9 mouse cellular contexts compared by ENCODE assay signal in the genomic region with DNA sequence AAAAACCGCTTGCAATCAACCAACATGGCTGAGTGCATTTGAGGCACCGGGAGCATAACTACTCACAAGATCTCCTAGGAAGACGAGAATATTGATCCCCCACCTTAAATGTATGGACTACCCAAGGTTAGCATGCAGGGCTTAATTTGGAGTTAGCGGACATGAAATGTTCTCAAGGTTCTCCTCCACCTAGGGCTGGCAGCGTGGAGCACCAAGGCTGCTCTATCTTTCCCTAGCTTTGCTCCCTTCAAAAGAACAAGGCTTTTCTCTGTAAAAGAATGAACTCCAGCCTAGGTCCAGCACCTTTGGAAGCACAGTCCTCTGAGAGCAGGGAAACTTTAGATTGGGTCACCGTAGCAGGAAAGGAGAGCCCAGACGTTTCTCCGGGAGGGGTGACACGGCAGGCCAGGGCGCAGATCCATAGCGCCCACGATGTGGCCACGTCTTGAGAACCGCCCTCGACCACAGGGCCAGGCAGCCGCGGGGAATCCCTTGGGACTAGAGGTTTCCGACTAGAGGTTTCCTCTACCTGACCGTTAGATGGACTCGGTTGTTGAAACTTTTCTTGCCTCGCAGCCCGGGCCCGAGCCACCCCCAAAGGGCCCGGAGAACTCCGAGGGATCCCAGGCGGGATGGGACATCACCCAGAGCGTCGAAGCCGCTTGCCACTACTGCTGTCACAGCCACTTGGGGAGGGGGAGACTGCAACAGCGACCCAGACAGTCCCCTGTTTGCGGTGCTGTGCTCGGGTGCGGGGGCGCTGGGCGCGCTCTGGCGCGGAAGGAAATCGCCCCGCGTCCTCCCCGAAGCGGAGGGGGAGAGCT. TPM values are rescaled to one million over a fixed set of nuclear protein-coding genes. Genes with fewer than 3 reads are reported as not detected.
A peak's percentile ranks its signal among the peaks of the same experiment; 100 is the strongest.
DNase-seq lines count a peak whose midpoint lies in the region; ATAC-seq and TF ChIP-seq lines count a peak whose summit lies in the region.
"Had no signal": no experiment of that assay in that cellular context is flagged by ENCODE, and none has a peak within 500 bp of the region (broad histone marks: within the 10 kb centered on the region; RNA-seq: fewer than 3 reads in every experiment).

No protein-coding gene starts in this region.

- peak; percentile 72 for TF ChIP-seq POLR2A in embryonic fibroblast, embryonic 13.5 days (IDR thresholded peaks at IDR 0.05; ENCODE audit: low read depth, low read length)

- WGBS in intestine, embryonic 14.5 days: 2% methylated on average over 43 of the region's 43 CpGs
- WGBS in neural tube, embryonic 14.5 days: under 1% methylated on average over 43 of the region's 43 CpGs

- peak overlapping the region; percentile 81 for H3K27ac ChIP-seq in embryonic fibroblast, embryonic 13.5 days (ENCODE audit: insufficient read depth, low read length)
- no peak overlapping the region for H3K27ac ChIP-seq in intestine, embryonic 14.5 days (ENCODE audit: low read depth)
- no peak overlapping the region for H3K27ac ChIP-seq in neural tube, embryonic 14.5 days (ENCODE audit: low read depth, low read length)

- H3K36me3 ChIP-seq in intestine, embryonic 14.5 days (ENCODE audit: control insufficient read depth, insufficient read depth, low read length): no peaks in the 10 kb centered on the region
- H3K36me3 ChIP-seq in neural tube, embryonic 14.5 days (ENCODE audit: control insufficient read depth, insufficient read depth, low read length): no peaks in the 10 kb centered on the region

- H3K4me2 ChIP-seq in intestine, embryonic 14.5 days (ENCODE audit: low read length): peak overlapping the region; percentile 65
- H3K4me2 ChIP-seq in neural tube, embryonic 14.5 days (ENCODE audit: low read depth, low read length): peak overlapping the region; percentile 69; the same call in 1 of the 2 replicates

- H3K4me3 ChIP-seq in embryonic fibroblast, embryonic 13.5 days (ENCODE audit: insufficient read depth, low read length): peak overlapping the region; percentile 71
- peak overlapping the region; percentile 60 for H3K4me3 ChIP-seq in intestine, embryonic 14.5 days (ENCODE audit: low read depth, low read length)
- peak overlapping the region; percentile 36; the same call in 1 of the 2 replicates for H3K4me3 ChIP-seq in neural tube, embryonic 14.5 days (ENCODE audit: low read depth, low read length)

- H3K27me3 ChIP-seq in intestine, embryonic 14.5 days (replicated peaks; ENCODE audit: control insufficient read depth, insufficient read depth, low read length): peaks cover 85% of the 10 kb centered on the region
- H3K27me3 ChIP-seq in neural tube, embryonic 14.5 days (ENCODE audit: control insufficient read depth, insufficient read depth, low read length): peaks cover 49% of the 10 kb centered on the region

- peak; percentile 87 for DNase-seq in heart, adult 11 months
- no peak for DNase-seq in heart, adult 8-10 months (ENCODE audit: low spot score)
- DNase-seq in ES-CJ7 (ENCODE audit: low read depth, low spot score): peak; percentile 27
- peak; percentile 76 for DNase-seq in intestine, embryonic 14.5 days (ENCODE audit: low spot score)
- DNase-seq in layer of hippocampus, postnatal 25 days (ENCODE audit: extremely low spot score in 1 of 2, low spot score in 1 of 2): no peak
- no peak for DNase-seq in T-cell, adult 2 months (ENCODE audit: low spot score)

- no peak for TF ChIP-seq CTCF in embryonic fibroblast, embryonic 13.5 days (IDR thresholded peaks at IDR 0.05; ENCODE audit: borderline replicate concordance, insufficient read depth, low read length)

- peak overlapping the region; percentile 67 for H3K9ac ChIP-seq in intestine, embryonic 14.5 days (ENCODE audit: low read length)
- no peak overlapping the region for H3K9ac ChIP-seq in neural tube, embryonic 14.5 days (replicated peaks; ENCODE audit: low read depth, low read length)

- ATAC-seq in intestine, embryonic 14.5 days (replicated peaks; ENCODE audit: low FRiP score, low TSS enrichment, low read depth): peak; percentile 40
- ATAC-seq in neural tube, embryonic 14.5 days (ENCODE audit: low read depth): peak; percentile 41; the same call in 1 of the 2 replicates

- H3K9me3 ChIP-seq in intestine, embryonic 14.5 days (ENCODE audit: control insufficient read depth, low read length): no peaks in the 10 kb centered on the region
- no peaks in the 10 kb centered on the region for H3K9me3 ChIP-seq in neural tube, embryonic 14.5 days (ENCODE audit: control insufficient read depth, low read length)

- H3K4me1 ChIP-seq in embryonic fibroblast, embryonic 13.5 days (ENCODE audit: control insufficient read depth, insufficient read depth, low read length): no peaks in the 10 kb centered on the region
- H3K4me1 ChIP-seq in intestine, embryonic 14.5 days (replicated peaks; ENCODE audit: control insufficient read depth, insufficient read depth, low read length): peaks cover 4% of the 10 kb centered on the region; the same call in 1 of the 2 replicates
- H3K4me1 ChIP-seq in neural tube, embryonic 14.5 days (ENCODE audit: control insufficient read depth, insufficient read depth, low read length): peaks cover 7% of the 10 kb centered on the region; the same call in 1 of the 2 replicates

RNA-seq across cellular contexts. Expression of a gene that starts 0.7 kb away (rescaled TPM):
- total RNA-seq in heart, adult 8-10 months (2022): 1 to 10 TPM; 1.3 to 2.0 (median 1.5) TPM
- 48.2 and 73.5 TPM in 2 replicates for polyA plus RNA-seq in embryonic fibroblast, embryonic 13.5 days (2011; ENCODE audit: insufficient read length, low read depth, missing spikeins)
- polyA plus RNA-seq in intestine, embryonic 14.5 days (2014; fragmentation: Nextera tagmentation; extraction: Ambion mirVana): 3.6 and 3.7 TPM in 2 replicates
- polyA plus RNA-seq in neural tube, embryonic 14.5 days (2014; fragmentation: Nextera tagmentation; extraction: Ambion mirVana): 0.20 and 2.1 TPM in 2 replicates
- total RNA-seq in layer of hippocampus, postnatal 25 days (2021): 1 to 10 TPM; 2.0 to 2.3 TPM
- total RNA-seq: MEL had no signal

RNA-seq across cellular contexts. Expression of a gene that starts 28.6 kb away (rescaled TPM):
- not detected for total RNA-seq in heart, adult 8-10 months (2022)
- not detected in 2 replicates for polyA plus RNA-seq in embryonic fibroblast, embryonic 13.5 days (2011; ENCODE audit: insufficient read length, low read depth, missing spikeins)
- polyA plus RNA-seq in intestine, embryonic 14.5 days (2014; fragmentation: Nextera tagmentation; extraction: Ambion mirVana): not detected in 2 replicates
- polyA plus RNA-seq in neural tube, embryonic 14.5 days (2014; fragmentation: Nextera tagmentation; extraction: Ambion mirVana): 0.31 and 0.79 TPM in 2 replicates
- total RNA-seq in layer of hippocampus, postnatal 25 days (2021): not detected
- total RNA-seq: MEL had no signal

Comparison
In these comparisons a context has a peak if more than half of its experiments do, and no peak if none do; other contexts are left out.
1. DNase-seq: peak in heart, adult 11 months (single experiment), ES-CJ7 (single experiment) and intestine, embryonic 14.5 days (single experiment); none in heart, adult 8-10 months (single experiment), layer of hippocampus, postnatal 25 days (0 of 2) and T-cell, adult 2 months (single experiment).
2. RNA of a gene that starts 0.7 kb away (polyA plus RNA-seq): 48.2 to 73.5 TPM in embryonic fibroblast, embryonic 13.5 days; 3.6 to 3.7 TPM in intestine, embryonic 14.5 days and 0.20 to 2.1 TPM in neural tube, embryonic 14.5 days; every median in the first group is over 10 times any median in the second.
3. Peak in every context shown above with its lines, with median percentiles within 50 percentile points of each other: H3K4me3 ChIP-seq.